Mouse (Mus musculus) bone marrow, adult 2 months (tissue): ENCODE data around the gene Tmem160. TPM values are rescaled to one million over a fixed set of nuclear protein-coding genes. Genes with fewer than 3 reads are reported as not detected.

Source experiments
- H3K27ac ChIP-seq: fragments of 200-500 bp; 2 replicates; pipeline ENCODE4 v1.5.1; 2012; ENCODE audit warnings: low read depth, mild to moderate bottlenecking, control low read depth, inconsistent platforms, low read length; ENCODE audit not compliant: control insufficient read depth, poor library complexity, insufficient read depth
- H3K4me1 ChIP-seq: fragments of 200-500 bp; 2 replicates; pipeline ENCODE4 v1.6.1; 2011; ENCODE audit warnings: low read length; ENCODE audit not compliant: control insufficient read depth, insufficient read depth
- H3K4me3 ChIP-seq: fragments of 200-500 bp; replicated peaks from 2 replicates; pipeline ENCODE3; 2011; ENCODE audit warnings: mild to moderate bottlenecking, low read depth, low read length, control low read depth; ENCODE audit not compliant: control insufficient read depth
- CTCF ChIP-seq: fragments of 200-500 bp; IDR thresholded peaks from 2 replicates; pipeline ENCODE4 v1.5.1; 2011; ENCODE audit warnings: low read length, control low read depth; ENCODE audit not compliant: control insufficient read depth, insufficient read depth
- POLR2A ChIP-seq: fragments of 200-500 bp; IDR thresholded peaks from 2 replicates; pipeline ENCODE4 v1.6.1; 2011; ENCODE audit warnings: low read depth, mild to moderate bottlenecking, control low read depth, low read length, borderline replicate concordance; ENCODE audit not compliant: control insufficient read depth
- WGBS: fragments of 180-500 bp; shearing (Covaris S2); methylation state at CpG from one replicate; pipeline ENCODE4 v1.1.7; 2018; 5-methylcytosine and 5-hydroxymethylcytosine counted together
- polyA plus RNA-seq: library from polyadenylated mRNA; stranded (reverse); fragments of >200 nt; gene quantifications from 2 replicates; pipeline ENCODE4 v1.2.4, GENCODE M21; 2011; ENCODE audit warnings: low replicate concordance; ENCODE audit not compliant: missing spikeins, insufficient read depth, insufficient read length

Tmem160 gene
- polyA plus RNA-seq, 1 experiment = 45.2 TPM

DNA sequence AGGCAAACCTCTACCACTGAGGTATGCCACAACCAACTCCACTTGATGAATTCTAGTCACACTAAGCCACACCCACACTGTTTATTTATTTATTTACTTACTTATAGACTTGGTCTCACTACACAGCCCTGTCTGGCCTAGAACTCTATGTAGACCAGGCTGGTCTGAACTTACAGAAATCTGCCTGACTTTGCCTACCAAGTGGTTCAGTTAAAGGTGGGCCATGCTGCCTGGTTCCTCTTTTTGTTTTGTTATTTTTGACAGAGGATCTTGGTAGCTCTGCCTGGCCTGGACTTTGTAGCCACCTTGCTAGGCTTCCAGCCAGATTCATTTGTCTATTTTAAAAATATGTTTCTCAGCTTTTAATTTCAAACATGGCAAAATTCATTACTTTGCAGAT is 36.2 kb downstream of the Tmem160 start:
- TF ChIP-seq CTCF = no peak
- H3K4me3 ChIP-seq = no peak overlapping the region
- no peak overlapping the region for H3K27ac ChIP-seq
- H3K4me1 ChIP-seq = no peaks in the 10 kb centered on the region

DNA sequence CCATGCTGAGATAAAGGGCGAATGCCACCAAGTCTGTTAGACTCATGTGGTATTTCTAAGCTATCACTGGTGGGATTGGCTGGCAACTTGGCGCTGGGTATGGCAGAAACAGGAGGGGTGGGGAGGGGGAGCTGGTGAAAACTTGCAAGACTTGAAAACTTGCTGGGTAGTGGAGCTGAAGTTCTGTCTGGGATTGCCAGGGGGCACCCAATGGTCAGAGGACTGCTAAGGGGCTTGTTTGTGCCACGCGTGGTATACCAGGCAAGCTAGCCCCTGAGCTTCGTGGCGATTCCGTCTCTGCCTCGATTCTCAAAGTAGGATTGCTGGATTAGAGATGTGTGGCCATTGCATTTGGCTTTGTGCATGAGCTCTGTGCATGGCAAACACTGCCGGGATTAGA is 37.4 kb downstream of the Tmem160 start:
- Histone ChIP-seq H3K27ac (no peak overlapping the region), H3K4me1 (no peaks in the 10 kb centered on the region), H3K4me3 (no peak overlapping the region)
- TF ChIP-seq POLR2A (no peak), CTCF (no peak)
- WGBS = 89% methylated on average over 9 of the region's 9 CpGs

- TF ChIP-seq POLR2A = no peak
- TF ChIP-seq CTCF = peak; percentile 98
- no peak overlapping the region for H3K4me3 ChIP-seq
- H3K27ac ChIP-seq = no peak overlapping the region
- 35% methylated on average over 3 of the region's 3 CpGs for WGBS
- H3K4me1 ChIP-seq = no peaks in the 10 kb centered on the region
Measured at GRCm38 (mm10) chr7:16491759-16492158, 39.2 kb downstream of the Tmem160 start.

DNA sequence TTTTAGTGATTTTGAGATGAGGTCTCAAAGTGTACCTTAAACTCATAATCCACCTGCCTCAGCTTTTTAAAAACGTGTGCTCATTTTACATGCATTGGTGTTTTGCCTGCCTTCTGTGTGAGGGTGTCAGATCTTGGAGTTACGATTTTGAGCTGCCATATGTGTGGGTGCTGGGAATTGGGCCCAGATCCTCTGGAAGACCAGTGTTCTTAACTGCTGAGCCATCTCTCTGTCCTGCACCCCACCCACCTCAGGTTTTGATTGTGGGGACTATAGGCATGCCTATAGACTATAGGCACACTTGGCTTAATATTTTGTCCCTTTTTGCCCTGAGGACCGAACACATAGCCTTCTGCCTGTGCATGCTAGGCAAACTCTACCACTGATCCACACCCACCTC is 39.6 kb downstream of the Tmem160 start:
- TF ChIP-seq CTCF (no peak), POLR2A (no peak)
- Histone ChIP-seq H3K27ac (no peak overlapping the region), H3K4me3 (no peak overlapping the region), H3K4me1 (no peaks in the 10 kb centered on the region)
- 61% methylated on average over 3 of the region's 3 CpGs for WGBS

DNA sequence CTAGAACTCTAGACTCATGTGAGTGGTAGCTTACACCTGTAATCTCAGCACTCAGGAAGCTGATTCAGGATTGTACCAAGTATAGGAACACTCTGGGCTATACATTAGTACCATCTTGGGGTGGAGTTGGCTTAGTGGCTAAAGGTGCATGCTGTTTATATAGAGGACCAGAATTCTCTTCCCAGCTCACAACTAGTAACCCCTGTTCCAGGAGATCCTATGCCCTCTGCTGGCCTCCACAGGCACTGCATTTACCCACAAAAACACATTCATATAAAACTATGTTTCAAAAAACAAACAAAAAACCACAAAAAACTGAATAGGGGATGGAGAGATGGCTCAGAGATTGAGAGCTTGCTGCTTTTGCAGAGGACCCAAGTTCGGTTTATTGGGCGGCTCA is 40.8 kb downstream of the Tmem160 start:
- Histone ChIP-seq H3K4me3 (no peak overlapping the region), H3K4me1 (no peaks in the 10 kb centered on the region), H3K27ac (no peak overlapping the region)
- WGBS = 46% methylated on average over 2 of the region's 2 CpGs
- TF ChIP-seq CTCF (peak; percentile 43; the same call in 1 of the 2 replicates), POLR2A (no peak)

DNA sequence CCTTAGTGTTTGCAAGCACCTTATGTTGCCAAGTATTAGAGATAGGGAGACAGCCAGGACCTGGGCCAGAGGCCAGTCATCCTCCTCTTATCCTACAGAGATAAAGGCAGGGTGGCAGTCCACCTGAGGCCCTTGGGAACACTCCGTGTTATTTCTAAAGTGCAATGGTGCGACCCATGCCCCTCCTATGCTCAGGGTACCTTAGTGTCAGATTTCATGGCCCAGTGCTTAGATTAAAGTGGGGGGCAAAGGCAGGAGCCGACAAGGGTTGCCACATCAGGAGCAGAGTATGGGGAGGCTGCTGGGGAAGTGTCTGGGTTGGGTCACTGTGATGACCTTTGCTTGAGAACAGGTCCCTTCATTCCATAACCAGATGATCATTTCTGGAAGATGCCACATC is 43.7 kb downstream of the Tmem160 start:
- TF ChIP-seq CTCF = no peak
- no peak for TF ChIP-seq POLR2A

DNA sequence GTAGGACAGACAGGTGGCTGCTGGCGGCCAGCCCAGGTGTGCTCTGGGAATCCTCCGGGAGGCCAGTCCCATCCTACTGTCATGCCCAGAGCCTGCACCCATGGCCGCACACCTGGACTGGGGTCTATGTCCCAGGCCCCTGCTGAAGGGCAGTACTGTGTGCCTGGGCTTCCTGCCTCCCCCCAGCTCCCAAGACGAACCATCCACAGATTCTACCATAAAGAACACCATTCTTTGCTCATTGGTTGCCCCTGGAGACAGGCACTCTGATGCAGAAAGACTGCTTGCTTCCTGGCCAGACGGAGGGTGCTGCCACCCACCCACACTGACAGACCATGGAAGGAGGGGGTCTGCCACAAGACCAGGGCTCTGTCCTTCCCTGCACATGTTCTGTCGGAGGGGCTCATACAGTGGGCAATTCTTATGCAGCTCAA is 47.1 kb downstream of the Tmem160 start:
- no peaks in the 10 kb centered on the region for H3K4me1 ChIP-seq
- no peak overlapping the region for H3K27ac ChIP-seq
- no peak overlapping the region for H3K4me3 ChIP-seq
- WGBS = 89% methylated on average over 6 of the region's 6 CpGs
- TF ChIP-seq CTCF = no peak
- no peak for TF ChIP-seq POLR2A

More for the DNA sequence above, 43.7 kb downstream of the Tmem160 start:
- H3K4me3 ChIP-seq = no peak overlapping the region
- H3K27ac ChIP-seq = no peak overlapping the region
- WGBS = 78% methylated on average over 3 of the region's 3 CpGs
- H3K4me1 ChIP-seq = no peaks in the 10 kb centered on the region

DNA sequence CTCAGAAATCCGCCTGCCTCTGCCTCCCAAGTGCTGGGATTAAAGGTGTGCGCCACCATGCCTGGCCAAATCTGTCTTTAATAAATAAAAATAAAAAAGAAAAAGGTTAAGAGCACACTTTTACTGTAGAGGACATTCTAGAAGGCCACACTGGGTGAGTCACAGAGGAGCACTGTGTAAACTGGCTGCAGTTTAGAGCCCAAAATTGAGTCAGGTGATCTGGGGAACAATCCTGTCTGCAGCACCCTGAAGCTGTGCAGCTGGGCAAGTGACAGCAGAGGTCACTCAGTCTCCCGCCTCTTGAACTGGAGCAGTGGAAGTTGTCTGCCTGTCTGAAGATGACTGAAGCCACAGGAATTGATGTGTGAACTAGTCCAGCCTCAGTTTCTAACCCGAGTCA is 49.0 kb downstream of the Tmem160 start:
- Histone ChIP-seq H3K4me3 (no peak overlapping the region), H3K27ac (no peak overlapping the region), H3K4me1 (no peaks in the 10 kb centered on the region; the same call in 1 of the 2 replicates)
- WGBS = 84% methylated on average over 4 of the region's 4 CpGs
- no peak for TF ChIP-seq POLR2A
- no peak for TF ChIP-seq CTCF

DNA sequence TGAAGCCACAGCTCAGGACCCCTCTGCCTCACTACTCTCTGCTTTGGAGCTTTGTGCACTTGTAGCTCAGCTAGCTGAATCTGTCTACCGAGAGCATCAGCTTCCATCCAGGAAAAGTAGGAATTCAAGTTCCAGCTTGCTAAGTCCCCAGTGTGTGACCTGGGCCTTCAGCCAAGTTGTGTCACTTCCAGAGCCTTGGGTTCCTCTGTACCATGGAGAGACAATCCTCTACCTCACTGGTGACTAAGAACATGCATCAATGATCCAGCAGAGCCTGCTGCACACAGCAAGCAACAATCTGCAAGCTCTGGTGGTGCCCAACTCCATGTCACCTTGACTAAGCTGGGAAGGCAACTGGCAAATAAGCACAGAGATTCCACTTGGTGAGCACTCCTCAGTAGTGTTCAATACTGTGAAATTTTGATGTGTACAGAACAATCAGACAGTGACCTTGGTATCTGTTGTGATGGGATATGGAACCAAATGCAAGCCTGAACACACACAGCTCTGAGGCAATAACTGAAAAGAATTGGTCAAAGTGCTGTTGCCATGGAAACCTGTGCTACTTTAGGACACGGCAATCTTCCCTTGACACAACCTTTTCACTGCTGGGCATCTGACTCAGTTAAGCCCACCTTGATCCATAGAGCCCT is 52.1 kb downstream of the Tmem160 start:
- WGBS = 57% methylated on average over 2 of the region's 2 CpGs
- H3K27ac ChIP-seq = no peak overlapping the region

More for the DNA sequence above, 52.1 kb downstream of the Tmem160 start:
- TF ChIP-seq CTCF = no peak
- no peak for TF ChIP-seq POLR2A
- Histone ChIP-seq H3K4me1 (no peaks in the 10 kb centered on the region; the same call in 1 of the 2 replicates), H3K4me3 (no peak overlapping the region)

Other genes with a start within 250 kb of the Tmem160 start
- 9.4 and 11.9 TPM in 2 replicates for gene Dhx34, start 230.7 kb upstream of the Tmem160 start, polyA plus RNA-seq
- 4.2 TPM in 2 replicates for gene C5ar2, start 208.6 kb upstream of the Tmem160 start, polyA plus RNA-seq
- 9.0 and 17.2 TPM in 2 replicates for gene C5ar1, start 193.2 kb upstream of the Tmem160 start, polyA plus RNA-seq
- gene Inafm1, start 179.2 kb upstream of the Tmem160 start, polyA plus RNA-seq = 19.8 and 23.6 TPM in 2 replicates
- 108 and 194 TPM in 2 replicates for gene Ccdc9, start 166.0 kb upstream of the Tmem160 start, polyA plus RNA-seq
- gene Bbc3, start 144.4 kb upstream of the Tmem160 start, polyA plus RNA-seq = 4.4 and 9.2 TPM in 2 replicates
- 66.8 and 78.5 TPM in 2 replicates for gene Sae1, start 65.0 kb upstream of the Tmem160 start, polyA plus RNA-seq
- 56.8 and 95.0 TPM in 2 replicates for gene Zc3h4, start 51.9 kb upstream of the Tmem160 start, polyA plus RNA-seq
- gene Npas1, start 24.9 kb downstream of the Tmem160 start, polyA plus RNA-seq = not detected in 2 replicates
- gene Arhgap35, start 162.2 kb downstream of the Tmem160 start, polyA plus RNA-seq = 2.6 and 3.0 TPM in 2 replicates
- not detected in 2 replicates for gene Ceacam15, start 222.9 kb downstream of the Tmem160 start, polyA plus RNA-seq